Mouse (Mus musculus) frontal cortex, adult 2 months (tissue): ENCODE data around the gene Odf3. TPM values are rescaled to one million over a fixed set of nuclear protein-coding genes. Genes with fewer than 3 reads are reported as not detected.

Experiments used
- DNase-seq, 2 experiments: peaks; one replicate each; pipeline ENCODE4 v3.0.0; 2022; ENCODE audit warnings: low spot score in 1 of 2; ENCODE audit errors: extremely low spot score in 1 of 2
- polyA plus RNA-seq: library from polyadenylated mRNA; depleted of rRNA; stranded (reverse); fragments of >200 nt; gene quantifications from 2 replicates; pipeline ENCODE4 v1.2.3, GENCODE M21; 2012; rRNA removed

The Odf3 gene
- polyA plus RNA-seq, result 0.26 and 0.36 TPM in 2 replicates

- DNase-seq, result no peak
Observed at GRCm38 (mm10) chr7:140847755-140848580, at the start of gene Odf3. Gene Odf3, plus strand, starts transcription at chr7:140847805.

GRCm38 (mm10) chr7:140798212-140798611, 49.4 kb upstream of the Odf3 start:
- no peak for DNase-seq

- DNase-seq, result no peak
Observed at GRCm38 (mm10) chr7:140802629-140803028, 45.0 kb upstream of the Odf3 start.

GRCm38 (mm10) chr7:140805704-140806103, 41.9 kb upstream of the Odf3 start:
- DNase-seq, result peak; percentile 42 to 86

- DNase-seq, result no peak
Observed at GRCm38 (mm10) chr7:140810496-140810895, 37.1 kb upstream of the Odf3 start.

GRCm38 (mm10) chr7:140811714-140812113, 35.9 kb upstream of the Odf3 start:
- DNase-seq, result peak in 1 of 2 experiments; percentile 27

- DNase-seq, result no peak
Observed at GRCm38 (mm10) chr7:140812850-140813249, 34.8 kb upstream of the Odf3 start.

- no peak for DNase-seq
Observed at GRCm38 (mm10) chr7:140820173-140820572, 27.4 kb upstream of the Odf3 start.

GRCm38 (mm10) chr7:140821305-140821652, 26.3 kb upstream of the Odf3 start:
- DNase-seq, result no peak

DNA sequence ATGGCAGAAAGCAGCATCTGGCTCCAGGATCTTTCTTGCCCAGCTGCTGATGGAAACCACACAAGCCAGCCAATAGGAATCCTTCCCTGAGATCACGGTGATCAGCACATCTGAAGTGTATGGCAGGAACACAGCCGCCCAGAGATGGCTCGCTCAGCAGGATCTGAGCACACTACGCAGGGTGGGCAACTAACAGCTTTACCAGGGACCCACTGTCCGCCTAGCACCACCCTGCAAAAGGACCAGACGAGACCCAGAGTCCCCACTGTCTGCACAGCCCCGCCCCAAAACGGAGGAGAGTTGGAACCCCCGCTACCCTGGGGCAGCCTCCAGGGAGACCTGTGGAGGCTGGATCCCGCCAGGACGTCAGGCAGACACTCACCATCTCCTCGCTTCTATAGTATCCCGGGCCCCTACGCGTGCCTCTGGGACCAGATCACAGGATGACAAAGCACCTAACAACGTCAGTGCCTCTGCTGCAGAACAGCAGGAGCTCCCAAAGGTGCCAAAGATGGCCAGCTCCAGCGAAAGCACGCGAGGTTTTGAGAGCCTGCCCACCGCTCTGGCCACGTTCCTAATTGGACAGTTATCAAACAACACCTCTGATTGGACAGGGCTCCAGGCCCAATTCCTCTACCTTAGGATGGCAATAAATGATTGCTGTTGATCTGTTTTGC, 25.8 kb upstream of the Odf3 start, which contains the start of gene Zfp941:
Gene Zfp941 (minus strand): TSS at position 526 of the 677 bp plus-strand sequence.
- peak; percentile 61 to 76 for DNase-seq

DNA sequence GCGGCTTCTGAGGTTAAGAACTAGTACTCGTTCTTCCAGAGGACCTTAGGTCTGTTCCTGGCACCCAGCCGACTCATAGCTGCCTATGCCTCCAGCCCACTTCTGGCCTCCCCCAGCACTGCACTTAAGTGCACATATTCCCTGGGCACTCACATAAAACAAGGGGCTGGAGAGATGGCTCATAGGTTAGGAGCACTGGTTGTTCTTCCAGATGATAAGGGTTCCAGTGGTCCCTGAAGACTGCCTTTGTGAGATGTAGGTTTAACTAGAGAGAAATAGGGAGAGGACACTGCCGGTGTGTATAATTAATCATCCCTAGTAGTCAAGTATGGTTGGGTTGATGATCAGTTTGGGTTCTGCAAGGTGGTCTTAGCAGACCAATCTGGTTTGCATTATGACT, 24.9 kb upstream of the Odf3 start:
- DNase-seq, result no peak

GRCm38 (mm10) chr7:140828171-140828881, 19.3 kb upstream of the Odf3 start:
- DNase-seq, result peak; percentile 79 to 80

GRCm38 (mm10) chr7:140831447-140831846, 16.2 kb upstream of the Odf3 start:
- DNase-seq, result no peak

DNA sequence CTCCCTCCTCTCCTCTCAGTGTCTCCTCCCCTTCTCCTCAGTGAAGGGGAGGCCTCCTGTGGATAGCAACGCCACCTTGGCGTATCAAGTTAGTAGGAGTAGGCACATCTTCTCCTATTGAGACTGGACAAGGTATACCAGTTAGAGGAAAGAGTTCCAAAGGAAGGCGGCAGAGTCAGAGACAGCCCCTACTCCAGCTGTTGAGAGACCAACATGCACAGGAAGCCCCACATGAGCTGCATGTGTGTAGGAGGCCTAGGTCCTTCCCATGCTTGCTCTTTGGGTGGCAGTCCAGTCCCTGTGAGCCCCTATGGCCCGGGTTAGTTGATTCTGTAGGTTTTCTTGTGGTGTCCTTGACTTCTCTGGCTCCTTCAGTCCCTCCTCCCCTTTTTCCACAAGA, 14.3 kb upstream of the Odf3 start:
- DNase-seq, result no peak

DNA sequence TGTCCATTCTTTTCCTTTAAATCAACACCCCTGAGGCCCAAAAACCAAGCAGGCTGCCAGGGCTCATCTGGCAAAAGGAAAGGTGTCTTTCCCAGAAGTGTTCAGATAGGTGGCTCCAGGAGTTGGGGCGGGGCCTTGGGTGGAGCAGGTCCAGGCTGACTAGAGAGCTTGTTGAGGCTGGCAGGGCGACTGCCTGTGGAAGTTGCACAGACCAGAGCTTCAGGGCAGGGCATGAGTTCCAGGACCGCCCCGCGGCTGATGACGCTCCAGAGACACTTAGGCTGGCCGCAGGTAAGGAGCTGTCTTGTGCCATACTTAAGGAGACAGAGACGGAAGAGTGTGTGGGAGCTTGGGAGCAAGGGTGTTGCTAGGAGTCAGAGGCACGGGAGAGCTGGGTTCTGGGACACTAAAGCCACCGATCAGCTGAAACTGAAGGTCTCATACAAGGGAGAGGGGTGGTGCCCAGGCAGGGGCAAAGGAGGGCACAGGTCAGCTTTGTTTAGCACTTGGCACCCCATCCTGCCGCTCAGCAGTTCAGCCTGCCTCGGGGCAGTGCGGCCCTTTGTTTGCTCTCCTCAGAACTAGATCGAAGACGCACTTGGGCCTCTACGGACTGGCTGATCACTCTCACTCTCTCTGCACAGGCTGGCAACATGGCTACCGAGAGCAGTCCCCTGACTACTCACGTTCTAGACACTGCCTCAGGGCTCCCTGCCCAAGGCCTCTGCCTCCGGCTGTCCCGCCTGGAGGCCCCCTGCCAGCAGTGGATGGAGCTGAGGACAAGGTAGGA, 12.4 kb upstream of the Odf3 start, which contains the start of gene Urah:
Gene Urah (plus strand): TSS at position 51 of the 790 bp plus-strand sequence.
- no peak for DNase-seq

- DNase-seq, result no peak
Observed at GRCm38 (mm10) chr7:140835758-140836087, 11.9 kb upstream of the Odf3 start.

DNA sequence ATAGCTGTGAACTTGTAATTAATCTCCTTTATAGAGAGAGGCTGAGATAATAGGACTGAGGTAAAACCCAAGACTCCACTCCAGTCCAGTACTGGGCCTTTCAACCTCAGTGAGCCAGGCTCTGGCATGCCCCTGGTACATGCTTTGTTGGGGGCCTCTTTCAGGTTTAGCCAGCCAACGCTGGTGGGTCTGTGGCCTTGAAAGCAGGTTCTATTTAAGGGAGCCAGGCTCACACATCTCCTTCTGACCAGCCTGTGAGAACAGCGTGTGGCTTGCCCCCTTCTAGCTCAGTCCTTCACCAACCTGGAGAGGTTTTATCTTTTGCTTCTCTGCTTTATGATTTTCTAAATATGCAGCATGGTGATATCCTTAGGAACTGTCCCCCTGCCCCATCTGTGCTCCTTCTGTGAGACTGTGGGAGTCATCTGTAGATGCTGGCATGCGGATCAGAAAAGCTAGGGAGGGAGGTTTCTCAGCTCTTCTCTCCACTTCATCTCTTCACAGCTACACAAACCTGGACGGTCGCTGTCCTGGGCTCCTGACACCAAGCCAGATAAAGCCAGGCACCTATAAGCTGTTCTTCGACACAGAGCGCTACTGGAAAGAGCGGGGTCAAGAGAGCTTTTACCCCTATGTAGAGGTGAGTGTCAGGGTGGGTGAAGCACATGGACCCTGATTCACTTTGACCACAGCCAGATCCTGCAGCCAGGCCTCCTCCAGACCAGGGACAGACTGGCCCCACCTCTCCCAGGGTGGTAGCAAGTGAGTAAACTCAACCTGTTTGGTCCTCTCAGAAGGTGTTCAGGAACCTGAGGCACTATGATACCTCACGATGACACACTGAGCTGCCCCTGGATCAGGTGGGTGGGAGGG, 11.1 kb upstream of the Odf3 start:
- DNase-seq, result peak in 1 of 2 experiments; percentile 64

DNA sequence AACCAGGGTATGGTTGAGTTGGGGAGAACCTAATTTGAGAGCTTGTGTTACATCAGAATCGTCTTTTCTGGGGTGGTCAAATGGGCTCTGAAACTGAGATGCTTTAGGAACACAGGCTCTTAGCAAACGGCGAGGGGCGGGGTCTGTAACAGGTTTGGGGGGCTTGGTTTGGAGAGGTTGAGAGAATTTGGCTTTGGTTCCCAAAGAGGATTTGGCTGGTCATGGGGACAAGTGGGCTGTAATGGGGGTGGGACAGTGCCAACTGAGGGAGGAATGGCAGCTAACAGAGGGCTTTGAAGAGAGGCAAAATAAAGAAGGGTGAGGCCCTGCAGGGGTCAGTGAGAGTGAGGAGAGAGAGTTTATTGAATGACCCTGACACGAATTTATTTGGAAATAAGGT, 8.0 kb upstream of the Odf3 start:
- no peak for DNase-seq
